Mouse (Mus musculus) heart, embryonic 14.5 days (tissue): ENCODE data around the gene Mtss1l. TPM values are rescaled to one million over a fixed set of nuclear protein-coding genes. Genes with fewer than 3 reads are reported as not detected.
A peak's percentile ranks its signal among the peaks of the same experiment; 100 is the strongest.

ENCODE experiments used
- ATAC-seq: fragments of 200-750 bp; cut with Nextera tagmentation; 2 replicates; pipeline ENCODE4 v1.8.0; 2017; ENCODE audit warnings: low read depth, moderate TSS enrichment; ENCODE audit not compliant: insufficient number of reproducible peaks, insufficient read depth, low FRiP score
- H3K27ac ChIP-seq, 2 experiments: fragments of 200-500 bp in 1 of 2; fragments of 300-500 bp in 1 of 2; sonication (generic) in 1 of 2; replicated peaks in 1 of 2; 2 replicates each; pipeline ENCODE4 v1.5.1; 2012 to 2014; ENCODE audit warnings: low read depth in 2 of 2, low read length in 2 of 2, control low read depth in 1 of 2, mild to moderate bottlenecking in 1 of 2, mixed read lengths in 1 of 2; ENCODE audit not compliant: control insufficient read depth in 1 of 2, insufficient read depth in 1 of 2
- H3K27me3 ChIP-seq: fragments of 300-500 bp; sonication (generic); 2 replicates; pipeline ENCODE4 v1.6.1; 2014; ENCODE audit warnings: mild to moderate bottlenecking, low read length, control low read depth; ENCODE audit not compliant: control insufficient read depth, insufficient read depth
- H3K36me3 ChIP-seq: fragments of 300-500 bp; sonication (generic); 2 replicates; pipeline ENCODE4 v1.6.1; 2014; ENCODE audit warnings: mild to moderate bottlenecking, control low read depth, low read length, mixed read lengths; ENCODE audit not compliant: control insufficient read depth, insufficient read depth
- H3K4me1 ChIP-seq, 2 experiments: fragments of 200-500 bp in 1 of 2; fragments of 300-500 bp in 1 of 2; sonication (generic) in 1 of 2; 2 replicates each; pipeline ENCODE4 v1.6.1; 2012 to 2014; ENCODE audit warnings: low read length in 2 of 2, control low read depth in 1 of 2, mixed read lengths in 1 of 2; ENCODE audit not compliant: control insufficient read depth in 2 of 2, insufficient read depth in 2 of 2
- H3K4me2 ChIP-seq: fragments of 300-500 bp; sonication (generic); 2 replicates; pipeline ENCODE4 v1.6.1; 2014; ENCODE audit warnings: mild to moderate bottlenecking, low read length
- H3K4me3 ChIP-seq, 2 experiments: fragments of 200-500 bp in 1 of 2; fragments of 300-500 bp in 1 of 2; sonication (generic) in 1 of 2; 2 replicates each; pipeline ENCODE4 v1.5.1; 2012 to 2014; ENCODE audit warnings: low read length in 2 of 2, mild to moderate bottlenecking in 2 of 2, control low read depth in 1 of 2, low read depth in 1 of 2, moderate library complexity in 1 of 2; ENCODE audit not compliant: control insufficient read depth in 1 of 2, insufficient read depth in 1 of 2
- H3K9ac ChIP-seq: fragments of 300-500 bp; sonication (generic); 2 replicates; pipeline ENCODE4 v1.6.1; 2014; ENCODE audit warnings: mild to moderate bottlenecking, low read length
- H3K9me3 ChIP-seq: fragments of 300-500 bp; sonication (generic); 2 replicates; pipeline ENCODE4 v1.6.1; 2016; ENCODE audit warnings: low read length, control low read depth; ENCODE audit not compliant: control insufficient read depth
- WGBS: fragments of 180-500 bp; shearing (Covaris S2); extraction: QIAGEN DNeasy Blood & Tissue Kit; methylation state at CpG from one replicate; pipeline ENCODE4 v1.1.7; 2014; 5-methylcytosine and 5-hydroxymethylcytosine counted together
- polyA plus RNA-seq: library from polyadenylated mRNA; unstranded; fragments of >200 nt; fragmentation: Nextera tagmentation; extraction: Ambion mirVana; gene quantifications from 2 replicates; pipeline ENCODE4 v1.2.1, GENCODE M21; 2014

The Mtss1l gene
- polyA plus RNA-seq, 1 experiment from 2014 or later = 17.6 TPM

- no peaks in the 10 kb centered on the region for H3K27me3 ChIP-seq
- no peak overlapping the region for H3K27ac ChIP-seq
- no peak overlapping the region for H3K4me2 ChIP-seq
- no peak for ATAC-seq
- WGBS = 79% methylated on average over 6 of the region's 6 CpGs
- no peak overlapping the region for H3K9ac ChIP-seq
- H3K9me3 ChIP-seq = no peaks in the 10 kb centered on the region
- H3K4me3 ChIP-seq = no peak overlapping the region
- H3K36me3 ChIP-seq = no peaks in the 10 kb centered on the region
- no peaks in the 10 kb centered on the region for H3K4me1 ChIP-seq
These were observed 46.0 kb downstream of the Mtss1l start for GRCm38 (mm10) chr8:110767261-110767660.

- no peaks in the 10 kb centered on the region for H3K27me3 ChIP-seq
- 0 out of 4 replicates have a peak overlapping the region, but pooled peaks have one; percentile 22 to 24 for H3K27ac ChIP-seq
- H3K9ac ChIP-seq = no peak overlapping the region
- no peak for ATAC-seq
- 56% methylated on average over 7 of the region's 7 CpGs for WGBS
- H3K36me3 ChIP-seq = no peaks in the 10 kb centered on the region
- no peak overlapping the region for H3K4me2 ChIP-seq
- peaks cover 4 to 5% of the 10 kb centered on the region in 2 experiments; a peak in 3 of 4 replicates for H3K4me1 ChIP-seq
- H3K4me3 ChIP-seq = no peak overlapping the region
- peaks cover 3% of the 10 kb centered on the region; the same call in 1 of the 2 replicates for H3K9me3 ChIP-seq
These were observed 51.2 kb downstream of the Mtss1l start for GRCm38 (mm10) chr8:110772452-110772851.

GRCm38 (mm10) chr8:110774047-110774446 is 52.8 kb downstream of the Mtss1l start:
- Histone ChIP-seq H3K27ac (no peak overlapping the region), H3K9me3 (peaks cover 3% of the 10 kb centered on the region; the same call in 1 of the 2 replicates), H3K4me3 (no peak overlapping the region), H3K4me1 (peaks cover 4 to 5% of the 10 kb centered on the region in 2 experiments; a peak in 3 of 4 replicates), H3K36me3 (no peaks in the 10 kb centered on the region), H3K9ac (no peak overlapping the region), H3K27me3 (no peaks in the 10 kb centered on the region), H3K4me2 (no peak overlapping the region)
- ATAC-seq = no peak
- 57% methylated on average over 3 of the region's 3 CpGs for WGBS

DNA sequence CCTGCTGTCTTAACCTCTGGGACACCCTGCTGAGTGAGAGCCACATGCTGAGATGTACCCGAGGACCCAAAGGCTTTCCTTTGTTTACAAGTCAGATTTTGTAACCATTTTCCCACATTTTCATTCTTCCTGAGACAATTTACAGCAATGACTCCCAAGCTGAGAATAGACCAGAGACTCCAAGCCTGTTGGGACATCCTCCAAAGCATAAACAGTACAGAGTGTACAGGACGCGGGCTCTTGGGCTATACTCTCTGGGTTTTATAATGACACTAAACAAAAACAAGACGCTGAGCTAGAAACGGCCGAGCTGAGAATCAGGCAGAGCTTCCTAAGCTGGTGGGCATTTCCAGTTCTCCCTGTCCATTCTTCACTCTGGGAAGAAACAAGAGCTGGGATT is 53.4 kb downstream of the Mtss1l start:
- Histone ChIP-seq H3K36me3 (no peaks in the 10 kb centered on the region), H3K27ac (no peak overlapping the region), H3K4me2 (no peak overlapping the region), H3K4me1 (peaks cover 4 to 5% of the 10 kb centered on the region in 2 experiments; a peak in 3 of 4 replicates), H3K9ac (no peak overlapping the region), H3K27me3 (no peaks in the 10 kb centered on the region), H3K9me3 (peaks cover 3% of the 10 kb centered on the region; the same call in 1 of the 2 replicates), H3K4me3 (no peak overlapping the region)
- ATAC-seq = no peak
- 87% methylated on average over 6 of the region's 6 CpGs for WGBS

DNA sequence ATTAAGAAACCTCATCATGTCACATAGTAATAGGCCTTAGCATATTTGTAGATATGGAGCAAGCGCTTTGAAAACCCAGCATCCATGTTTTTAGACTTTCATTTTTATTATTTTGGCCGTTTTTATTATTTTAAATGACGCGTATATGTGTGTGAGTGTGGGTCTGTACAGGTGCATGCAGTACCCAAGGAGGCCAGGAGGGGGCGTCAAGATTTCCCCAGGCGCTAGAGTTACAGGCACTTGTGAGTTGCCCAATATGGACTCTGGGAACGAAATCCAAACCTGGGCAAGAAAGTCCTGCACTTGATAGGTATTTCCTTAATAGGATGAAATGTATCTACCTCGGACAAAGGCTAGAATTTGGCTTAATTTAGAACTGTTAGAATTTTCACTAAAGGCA is 54.0 kb downstream of the Mtss1l start:
- Histone ChIP-seq H3K9ac (no peak overlapping the region), H3K4me3 (no peak overlapping the region), H3K27me3 (no peaks in the 10 kb centered on the region), H3K4me1 (peaks cover 4 to 5% of the 10 kb centered on the region in 2 experiments; a peak in 3 of 4 replicates), H3K27ac (no peak overlapping the region), H3K36me3 (no peaks in the 10 kb centered on the region), H3K9me3 (peaks cover 3% of the 10 kb centered on the region; the same call in 1 of the 2 replicates), H3K4me2 (no peak overlapping the region)
- WGBS = 68% methylated on average over 8 of the region's 8 CpGs
- ATAC-seq = no peak

DNA sequence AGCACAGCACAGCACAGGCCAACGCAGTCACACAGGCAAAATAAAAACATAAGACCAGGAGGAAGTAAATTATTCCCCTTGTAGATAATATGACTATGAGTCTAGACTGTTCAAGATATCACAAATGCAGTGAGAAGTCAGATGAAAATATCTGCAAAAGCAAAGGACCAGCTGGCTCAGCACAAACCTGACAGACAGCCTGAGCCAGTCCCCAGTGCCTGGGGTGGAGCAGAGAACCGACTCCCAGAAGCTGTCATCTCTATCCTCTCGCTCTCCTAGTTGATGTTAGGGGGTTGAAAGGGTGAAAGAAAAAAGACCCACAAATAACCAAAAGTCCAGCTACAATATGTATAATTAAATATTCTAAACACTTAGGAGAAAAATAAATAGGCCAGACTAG is 54.4 kb downstream of the Mtss1l start:
- Histone ChIP-seq H3K4me3 (no peak overlapping the region), H3K36me3 (no peaks in the 10 kb centered on the region), H3K27me3 (no peaks in the 10 kb centered on the region), H3K9me3 (peaks cover 3% of the 10 kb centered on the region; the same call in 1 of the 2 replicates), H3K4me2 (no peak overlapping the region), H3K9ac (no peak overlapping the region), H3K27ac (no peak overlapping the region), H3K4me1 (peaks cover 4 to 5% of the 10 kb centered on the region in 2 experiments; a peak in 3 of 4 replicates)
- no peak for ATAC-seq
- whole genome bisulfite sequencing = 77% methylated on average over 3 of the region's 3 CpGs

- Histone ChIP-seq H3K27me3 (no peaks in the 10 kb centered on the region), H3K9ac (no peak overlapping the region), H3K9me3 (peaks cover 3% of the 10 kb centered on the region; the same call in 1 of the 2 replicates), H3K4me1 (peaks cover 4 to 5% of the 10 kb centered on the region in 2 experiments; a peak in 3 of 4 replicates), H3K4me3 (no peak overlapping the region), H3K4me2 (no peak overlapping the region), H3K36me3 (no peaks in the 10 kb centered on the region), H3K27ac (no peak overlapping the region)
- no peak for ATAC-seq
- 92% methylated on average over 3 of the region's 3 CpGs for WGBS
These were observed 55.1 kb downstream of the Mtss1l start for GRCm38 (mm10) chr8:110776335-110776734.
